Mouse (Mus musculus) limb, embryonic 11.5 days (tissue): ENCODE data around the gene Cd300c2. TPM values are rescaled to one million over a fixed set of nuclear protein-coding genes. Genes with fewer than 3 reads are reported as not detected.
"Not testable (repeated sequence)": the region's sequence is repeated elsewhere in the genome, so short reads cannot be mapped to it uniquely, and the experiment has no call there.

Experiments
- ATAC-seq: fragments of 200-750 bp; cut with Nextera tagmentation; 2 replicates; pipeline ENCODE4 v1.8.0; 2017; ENCODE audit warnings: low read depth; ENCODE audit not compliant: insufficient number of reproducible peaks, low FRiP score, low TSS enrichment
- DNase-seq: peaks from one replicate; pipeline ENCODE4 v3.0.0-alpha.2; 2015; ENCODE audit warnings: low spot score
- H3K27ac ChIP-seq: fragments of 300-500 bp; sonication (generic); replicated peaks from 2 replicates; pipeline ENCODE4 v1.5.1; 2014; ENCODE audit warnings: low read depth, mild to moderate bottlenecking, low read length
- H3K27me3 ChIP-seq: fragments of 300-500 bp; sonication (generic); 2 replicates; pipeline ENCODE4 v1.6.1; 2014; ENCODE audit warnings: mild to moderate bottlenecking, low read length, mixed read lengths; ENCODE audit not compliant: control insufficient read depth, insufficient read depth
- H3K36me3 ChIP-seq: fragments of 300-500 bp; sonication (generic); 2 replicates; pipeline ENCODE4 v1.6.1; 2014; ENCODE audit warnings: mild to moderate bottlenecking, low read length, moderate library complexity, mixed read lengths; ENCODE audit not compliant: control insufficient read depth, insufficient read depth
- H3K4me1 ChIP-seq: fragments of 300-500 bp; sonication (generic); 2 replicates; pipeline ENCODE4 v1.6.1; 2014; ENCODE audit warnings: low read length, mixed read lengths; ENCODE audit not compliant: control insufficient read depth, insufficient read depth
- H3K4me2 ChIP-seq: fragments of 300-500 bp; sonication (generic); 2 replicates; pipeline ENCODE4 v1.6.1; 2014; ENCODE audit warnings: low read depth, mild to moderate bottlenecking, moderate library complexity; ENCODE audit not compliant: severe bottlenecking
- H3K4me3 ChIP-seq: fragments of 300-500 bp; sonication (generic); 2 replicates; pipeline ENCODE4 v1.5.1; 2014; ENCODE audit warnings: low read depth, low read length
- H3K9ac ChIP-seq: fragments of 300-500 bp; sonication (generic); 2 replicates; pipeline ENCODE4 v1.6.1; 2014; ENCODE audit warnings: mild to moderate bottlenecking, low read length
- H3K9me3 ChIP-seq: fragments of 300-500 bp; sonication (generic); 2 replicates; pipeline ENCODE4 v1.6.1; 2016; ENCODE audit warnings: low read length; ENCODE audit not compliant: control insufficient read depth
- WGBS: fragments of 180-500 bp; shearing (Covaris S2); extraction: QIAGEN DNeasy Blood & Tissue Kit; methylation state at CpG from one replicate; pipeline ENCODE4 v1.1.7; 2014; 5-methylcytosine and 5-hydroxymethylcytosine counted together
- polyA plus RNA-seq: library from polyadenylated mRNA; unstranded; fragments of >200 nt; fragmentation: Nextera tagmentation; extraction: Ambion mirVana; gene quantifications from 2 replicates; pipeline ENCODE4 v1.2.1, GENCODE M21; 2014

Gene Cd300c2
- 0.47 and 0.65 TPM in 2 replicates for polyA plus RNA-seq

- ATAC-seq = no peak
- WGBS = 80% methylated on average over 7 of the region's 7 CpGs
- Histone ChIP-seq H3K36me3 (no peaks in the 10 kb centered on the region), H3K27me3 (no peaks in the 10 kb centered on the region), H3K9me3 (no peaks in the 10 kb centered on the region), H3K4me1 (no peaks in the 10 kb centered on the region), H3K4me2 (no peak within 1 kb of the TSS), H3K9ac (no peak within 1 kb of the TSS), H3K4me3 (no peak within 1 kb of the TSS), H3K27ac (no peak within 1 kb of the TSS)
- no peak for DNase-seq
Observed at GRCm38 (mm10) chr11:115001474-115002040, at the start of gene Cd300c2. Gene Cd300c2 (minus strand): TSS chr11:115001880.

- DNase-seq (no peak), ATAC-seq (no peak)
- Histone ChIP-seq H3K27me3 (no peaks in the 10 kb centered on the region), H3K27ac (no peak overlapping the region), H3K36me3 (no peaks in the 10 kb centered on the region), H3K4me3 (no peak overlapping the region), H3K9ac (no peak overlapping the region), H3K4me2 (no peak overlapping the region), H3K9me3 (no peaks in the 10 kb centered on the region), H3K4me1 (no peaks in the 10 kb centered on the region)
- WGBS = 33% methylated on average over 3 of the region's 3 CpGs
Observed at GRCm38 (mm10) chr11:115049282-115049895, 47.7 kb upstream of the Cd300c2 start.

GRCm38 (mm10) chr11:115048259-115048658 is 46.6 kb upstream of the Cd300c2 start, which contains the start of gene Cd300ld3:
Gene Cd300ld3 (minus strand): TSS chr11:115048409.
- Histone ChIP-seq H3K27me3 (no peaks in the 10 kb centered on the region), H3K4me2 (no peak within 1 kb of the TSS), H3K9me3 (no peaks in the 10 kb centered on the region), H3K27ac (no peak within 1 kb of the TSS), H3K9ac (no peak within 1 kb of the TSS), H3K4me3 (no peak within 1 kb of the TSS), H3K4me1 (no peaks in the 10 kb centered on the region), H3K36me3 (no peaks in the 10 kb centered on the region)
- no peak for ATAC-seq
- no peak for DNase-seq
- 78% methylated on average over 2 of the region's 2 CpGs for WGBS

GRCm38 (mm10) chr11:115037669-115038068 is 36.0 kb upstream of the Cd300c2 start, which contains the start of gene Cd300ld5:
Gene Cd300ld5 (minus strand): TSS chr11:115037769.
- H3K27ac ChIP-seq, ATAC-seq, H3K4me2 ChIP-seq, H3K4me3 ChIP-seq, H3K36me3 ChIP-seq, DNase-seq, H3K9ac ChIP-seq, H3K9me3 ChIP-seq, H3K27me3 ChIP-seq, H3K4me1 ChIP-seq: not testable (repeated sequence)
- WGBS = no CpG with 5 or more reads among the region's 6 CpGs

- DNase-seq, H3K4me1 ChIP-seq, H3K36me3 ChIP-seq, H3K9ac ChIP-seq, H3K9me3 ChIP-seq, H3K27ac ChIP-seq, H3K27me3 ChIP-seq, H3K4me2 ChIP-seq, H3K4me3 ChIP-seq, ATAC-seq: not testable (repeated sequence)
- WGBS = no CpG with 5 or more reads among the region's 6 CpGs
Observed at GRCm38 (mm10) chr11:115026912-115027311, 25.2 kb upstream of the Cd300c2 start, which contains the start of gene Cd300ld4. Gene Cd300ld4 (minus strand): TSS chr11:115027012.

GRCm38 (mm10) chr11:115016093-115016492 is 14.4 kb upstream of the Cd300c2 start, which contains the start of gene Cd300ld2:
Gene Cd300ld2 (minus strand): TSS chr11:115016193.
- DNase-seq, H3K4me2 ChIP-seq, H3K4me3 ChIP-seq, H3K9me3 ChIP-seq, H3K9ac ChIP-seq, H3K27ac ChIP-seq, H3K36me3 ChIP-seq, H3K4me1 ChIP-seq, H3K27me3 ChIP-seq, ATAC-seq: not testable (repeated sequence)
- WGBS = no CpG with 5 or more reads among the region's 7 CpGs

GRCm38 (mm10) chr11:115004070-115004469 is 2.4 kb upstream of the Cd300c2 start:
- H3K4me2 ChIP-seq = no peak overlapping the region
- no peaks in the 10 kb centered on the region for H3K36me3 ChIP-seq
- no peaks in the 10 kb centered on the region for H3K4me1 ChIP-seq
- no peak overlapping the region for H3K9ac ChIP-seq
- WGBS = 82% methylated on average over 5 of the region's 5 CpGs
- no peaks in the 10 kb centered on the region for H3K9me3 ChIP-seq
- ATAC-seq (no peak), DNase-seq (no peak)
- no peak overlapping the region for H3K4me3 ChIP-seq
- H3K27me3 ChIP-seq = no peaks in the 10 kb centered on the region
- no peak overlapping the region for H3K27ac ChIP-seq

- no peaks in the 10 kb centered on the region for H3K9me3 ChIP-seq
- no peaks in the 10 kb centered on the region for H3K4me1 ChIP-seq
- H3K4me3 ChIP-seq = no peak within 1 kb of the TSS
- H3K9ac ChIP-seq = no peak within 1 kb of the TSS
- no peak for ATAC-seq
- H3K27ac ChIP-seq = no peak within 1 kb of the TSS
- WGBS = 75% methylated on average over 4 of the region's 4 CpGs
- H3K36me3 ChIP-seq = no peaks in the 10 kb centered on the region
- no peak within 1 kb of the TSS for H3K4me2 ChIP-seq
- no peak for DNase-seq
- H3K27me3 ChIP-seq = no peaks in the 10 kb centered on the region
Observed at GRCm38 (mm10) chr11:114989793-114990192, 11.9 kb downstream of the Cd300c2 start, which contains the start of gene Cd300ld. Gene Cd300ld (minus strand): TSS chr11:114989922.
